Mouse (Mus musculus): ENCODE results near the gene Muc5b.
"Not testable (repeated sequence)": the region's sequence is repeated elsewhere in the genome, so short reads cannot be mapped to it uniquely, and the experiment has no call there.

The Muc5b gene

GRCm38 (mm10) chr7:141838779-141839178 is at the start of gene Muc5b:
Gene Muc5b, plus strand, starts transcription at chr7:141839070.
- no peak for DNase-seq

GRCm38 (mm10) chr7:141794251-141794650 is 44.6 kb upstream of the Muc5b start:
- DNase-seq, result no peak

- DNase-seq, result no peak
Observed at GRCm38 (mm10) chr7:141803206-141803605, 35.7 kb upstream of the Muc5b start.

- no peak for DNase-seq
Observed at GRCm38 (mm10) chr7:141805384-141805783, 33.5 kb upstream of the Muc5b start.

GRCm38 (mm10) chr7:141807823-141808222 is 31.0 kb upstream of the Muc5b start:
- not testable (repeated sequence) for DNase-seq

GRCm38 (mm10) chr7:141809933-141810332 is 28.9 kb upstream of the Muc5b start:
- not testable (repeated sequence) for DNase-seq

GRCm38 (mm10) chr7:141813321-141813720 is 25.5 kb upstream of the Muc5b start:
- no peak for DNase-seq

GRCm38 (mm10) chr7:141815361-141815760 is 23.5 kb upstream of the Muc5b start:
- DNase-seq, result no peak

- no peak for DNase-seq
Observed at GRCm38 (mm10) chr7:141817355-141818075, 21.4 kb upstream of the Muc5b start.

- DNase-seq, result no peak
Observed at GRCm38 (mm10) chr7:141818267-141818666, 20.6 kb upstream of the Muc5b start.

- DNase-seq, result no peak
Observed at GRCm38 (mm10) chr7:141822582-141823261, 16.1 kb upstream of the Muc5b start.

GRCm38 (mm10) chr7:141823699-141824098 is 15.2 kb upstream of the Muc5b start:
- no peak for DNase-seq

GRCm38 (mm10) chr7:141824398-141824797 is 14.5 kb upstream of the Muc5b start:
- DNase-seq, result no peak

- DNase-seq, result no peak
Observed at GRCm38 (mm10) chr7:141835941-141836340, 2.9 kb upstream of the Muc5b start.

- DNase-seq, result no peak
Observed at GRCm38 (mm10) chr7:141836423-141836822, 2.4 kb upstream of the Muc5b start.

GRCm38 (mm10) chr7:141840354-141840753 is 1.5 kb downstream of the Muc5b start:
- no peak for DNase-seq

GRCm38 (mm10) chr7:141861046-141861445 is 22.2 kb downstream of the Muc5b start:
- DNase-seq, result no peak

- no peak for DNase-seq
Observed at GRCm38 (mm10) chr7:141869644-141870043, 30.8 kb downstream of the Muc5b start.

- DNase-seq, result no peak
Observed at GRCm38 (mm10) chr7:141870553-141870952, 31.7 kb downstream of the Muc5b start.

- DNase-seq, result no peak
Observed at GRCm38 (mm10) chr7:141874891-141875290, 36.0 kb downstream of the Muc5b start.

- no peak for DNase-seq
Observed at GRCm38 (mm10) chr7:141878813-141879212, 39.9 kb downstream of the Muc5b start.

GRCm38 (mm10) chr7:141892151-141892550 is 53.3 kb downstream of the Muc5b start:
- no peak for DNase-seq

GRCm38 (mm10) chr7:141901825-141902224 is 63.0 kb downstream of the Muc5b start:
- DNase-seq, result no peak

GRCm38 (mm10) chr7:141902269-141902729 is 63.4 kb downstream of the Muc5b start:
- DNase-seq, result peak; percentile 100
